Mouse (Mus musculus) T-helper 1 cell (primary cell): ENCODE measurements around the gene Gnat1.

Experiments
- in situ Hi-C: fragments of 300-600 bp; cut with MboI, MseI; formaldehyde crosslinking; loops from one replicate; pipeline ENCODE4 v1.15.1; 2025; ENCODE audit warnings: high pct_unique_total_duplicates

Gnat1 gene

GRCm38 (mm10) chr9:107679501-107679900 lies at the start of gene Gnat1:
Gnat1 (minus strand) TSS chr9:107679712.
- in situ Hi-C loops = no loop called here

- in situ Hi-C loops = no loop called here
These were observed 49.6 kb upstream of the Gnat1 start for GRCm38 (mm10) chr9:107728919-107729670.

- in situ Hi-C loops = no loop called here
These were observed 47.5 kb upstream of the Gnat1 start for GRCm38 (mm10) chr9:107727041-107727440.

- in situ Hi-C loops = no loop called here
These were observed 45.3 kb upstream of the Gnat1 start for GRCm38 (mm10) chr9:107724796-107725195.

GRCm38 (mm10) chr9:107723794-107724531 lies 44.5 kb upstream of the Gnat1 start:
- in situ Hi-C loops = no loop called here

- in situ Hi-C loops = no loop called here
These were observed 43.8 kb upstream of the Gnat1 start for GRCm38 (mm10) chr9:107723292-107723691.

- in situ Hi-C loops = no loop called here
These were observed 39.4 kb upstream of the Gnat1 start for GRCm38 (mm10) chr9:107718781-107719540.

- in situ Hi-C loops = no loop called here
These were observed 37.4 kb upstream of the Gnat1 start for GRCm38 (mm10) chr9:107716951-107717350.

- in situ Hi-C loops = no loop called here
These were observed 36.1 kb upstream of the Gnat1 start for GRCm38 (mm10) chr9:107715632-107716031.

GRCm38 (mm10) chr9:107714221-107714952 lies 34.9 kb upstream of the Gnat1 start:
- in situ Hi-C loops = no loop called here

- in situ Hi-C loops = no loop called here
These were observed 30.4 kb upstream of the Gnat1 start, which contains the start of gene Sema3f for GRCm38 (mm10) chr9:107709697-107710483. Sema3f (minus strand) TSS chr9:107710475.

- in situ Hi-C loops = no loop called here
These were observed 29.7 kb upstream of the Gnat1 start for GRCm38 (mm10) chr9:107709096-107709696.

- in situ Hi-C loops = no loop called here
These were observed 29.1 kb upstream of the Gnat1 start for GRCm38 (mm10) chr9:107708439-107709095.

- in situ Hi-C loops = no loop called here
These were observed 28.4 kb upstream of the Gnat1 start for GRCm38 (mm10) chr9:107707701-107708438.

- in situ Hi-C loops = no loop called here
These were observed 27.3 kb upstream of the Gnat1 start for GRCm38 (mm10) chr9:107706781-107707211.

GRCm38 (mm10) chr9:107703337-107704122 lies 24.0 kb upstream of the Gnat1 start:
- in situ Hi-C loops = no loop called here

GRCm38 (mm10) chr9:107702606-107703185 lies 23.2 kb upstream of the Gnat1 start:
- in situ Hi-C loops = no loop called here

GRCm38 (mm10) chr9:107701594-107701993 lies 22.1 kb upstream of the Gnat1 start:
- in situ Hi-C loops = no loop called here
